Mouse (Mus musculus) myocyte (in vitro differentiated cells): ENCODE data around the gene Kcnj11. TPM values are rescaled to one million over a fixed set of nuclear protein-coding genes. Genes with fewer than 3 reads are reported as not detected.

Experiments
- H3K27me3 ChIP-seq: one replicate; pipeline ENCODE4 v1.6.1; 2011; ENCODE audit not compliant: control insufficient read depth, insufficient read depth, insufficient read length
- H3K36me3 ChIP-seq: one replicate; pipeline ENCODE4 v1.6.1; 2011; ENCODE audit not compliant: control insufficient read depth, insufficient read depth
- H3K4me2 ChIP-seq: one replicate; pipeline ENCODE4 v1.6.1; 2011; ENCODE audit warnings: low read depth, control low read depth
- H3K4me3 ChIP-seq: one replicate; pipeline ENCODE4 v1.5.1; 2011; ENCODE audit warnings: mild to moderate bottlenecking, control low read depth, moderate library complexity
- H3K79me2 ChIP-seq: one replicate; pipeline ENCODE4 v1.6.1; 2011; ENCODE audit not compliant: control insufficient read depth, insufficient read depth
- H3ac ChIP-seq: one replicate; pipeline ENCODE4 v1.6.1; 2011; ENCODE audit not compliant: control insufficient read depth, insufficient read length
- CEBPB ChIP-seq: IDR thresholded peaks from 2 replicates; pipeline ENCODE4 v1.6.1; 2011; ENCODE audit warnings: mild to moderate bottlenecking, moderate library complexity; ENCODE audit not compliant: poor library complexity, insufficient read depth, severe bottlenecking
- E2F4 ChIP-seq: IDR thresholded peaks from one replicate; pipeline ENCODE4 v1.6.1; 2011; ENCODE audit warnings: mild to moderate bottlenecking, control low read depth, moderate library complexity; ENCODE audit not compliant: insufficient read depth
- MAX ChIP-seq: IDR thresholded peaks from one replicate; pipeline ENCODE4 v1.6.1; 2011; ENCODE audit warnings: low read depth, mild to moderate bottlenecking, control low read depth
- MYOD1 ChIP-seq, 3 experiments: IDR thresholded peaks; one replicate each; pipeline ENCODE4 v1.6.1; 2011; ENCODE audit warnings: control low read depth in 2 of 3, low read depth in 2 of 3, mild to moderate bottlenecking in 2 of 3, moderate library complexity in 1 of 3; ENCODE audit not compliant: insufficient read length in 2 of 3, control insufficient read depth in 1 of 3
- MYOG ChIP-seq, 3 experiments: IDR thresholded peaks; one replicate each; pipeline ENCODE4 v1.6.1; 2011; ENCODE audit warnings: control low read depth in 2 of 3, low read depth in 2 of 3, mild to moderate bottlenecking in 2 of 3; ENCODE audit not compliant: insufficient read length in 2 of 3, control insufficient read depth in 1 of 3, insufficient read depth in 1 of 3
- POLR2A ChIP-seq: IDR thresholded peaks from one replicate; pipeline ENCODE4 v1.6.1; 2011; ENCODE audit warnings: low read depth, mild to moderate bottlenecking, control low read depth, moderate library complexity; ENCODE audit not compliant: insufficient read length
- POLR2AphosphoS2 ChIP-seq: IDR thresholded peaks from one replicate; pipeline ENCODE4 v1.6.1; 2011; ENCODE audit warnings: low read depth, control low read depth; ENCODE audit not compliant: insufficient read length
- REST ChIP-seq: IDR thresholded peaks from one replicate; pipeline ENCODE4 v1.6.1; 2011; ENCODE audit warnings: mild to moderate bottlenecking, control low read depth, moderate library complexity; ENCODE audit not compliant: insufficient read depth, insufficient read length
- SRF ChIP-seq: IDR thresholded peaks from one replicate; pipeline ENCODE4 v1.6.1; 2011; ENCODE audit warnings: low read depth; ENCODE audit not compliant: control insufficient read depth, insufficient read length
- TCF12 ChIP-seq: IDR thresholded peaks from one replicate; pipeline ENCODE4 v1.6.1; 2011; ENCODE audit warnings: mild to moderate bottlenecking, control low read depth; ENCODE audit not compliant: poor library complexity, insufficient read depth, severe bottlenecking
- TCF3 ChIP-seq: IDR thresholded peaks from one replicate; pipeline ENCODE4 v1.6.1; 2011; ENCODE audit warnings: low read depth, control low read depth; ENCODE audit not compliant: insufficient read length
- USF1 ChIP-seq: IDR thresholded peaks from one replicate; pipeline ENCODE4 v1.6.1; 2011; ENCODE audit warnings: low read depth, mild to moderate bottlenecking, control low read depth, moderate library complexity
- polyA plus RNA-seq: library from polyadenylated mRNA; unstranded; fragments of >200 nt; fragmentation: generic; extraction: Trizol; gene quantifications from one replicate; pipeline ENCODE4 v1.2.1, GENCODE M21; 2012; ENCODE audit warnings: missing spikeins

Kcnj11 gene
- polyA plus RNA-seq, 1 experiment, result 0.46 TPM

DNA sequence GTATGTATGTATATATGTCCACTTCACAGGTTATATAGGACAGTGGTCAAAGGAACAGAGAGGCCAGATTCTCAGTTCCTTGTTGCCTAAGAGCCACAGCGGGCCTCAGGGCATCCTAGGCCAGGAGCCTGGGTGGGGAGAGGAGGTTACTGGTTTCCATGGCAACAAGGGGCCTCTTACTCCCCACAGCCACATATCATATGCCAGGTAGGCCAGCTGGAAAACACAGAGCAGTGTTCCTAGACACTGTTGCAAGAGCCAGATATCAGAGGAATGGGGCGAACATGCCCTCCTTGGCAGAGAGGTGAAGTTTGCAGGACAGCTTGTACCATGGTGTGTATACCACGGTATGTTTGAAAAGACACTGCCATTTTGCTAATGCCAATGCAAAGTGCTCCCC lies 12.9 kb upstream of the Kcnj11 start:
- Histone ChIP-seq H3K27me3 (peaks cover 70% of the 10 kb centered on the region), H3K4me3 (no peak overlapping the region), H3ac (no peak overlapping the region), H3K79me2 (no peaks in the 10 kb centered on the region), H3K4me2 (no peak overlapping the region), H3K36me3 (no peaks in the 10 kb centered on the region)
- TF ChIP-seq POLR2AphosphoS2, result no peak
- no peak for TF ChIP-seq TCF12
- no peak for TF ChIP-seq USF1
- no peak for TF ChIP-seq MYOD1 (IDR thresholded peaks at IDR 0.05; ENCODE audit: control insufficient read depth in 1 of 3, insufficient read length in 2 of 3, low read depth in 2 of 3)
- no peak for TF ChIP-seq TCF3
- no peak for TF ChIP-seq E2F4
- no peak for TF ChIP-seq REST
- TF ChIP-seq MYOG (IDR thresholded peaks at IDR 0.05; ENCODE audit: control insufficient read depth in 1 of 3, insufficient read depth in 1 of 3, insufficient read length in 2 of 3, low read depth in 2 of 3), result no peak
- no peak for TF ChIP-seq POLR2A

DNA sequence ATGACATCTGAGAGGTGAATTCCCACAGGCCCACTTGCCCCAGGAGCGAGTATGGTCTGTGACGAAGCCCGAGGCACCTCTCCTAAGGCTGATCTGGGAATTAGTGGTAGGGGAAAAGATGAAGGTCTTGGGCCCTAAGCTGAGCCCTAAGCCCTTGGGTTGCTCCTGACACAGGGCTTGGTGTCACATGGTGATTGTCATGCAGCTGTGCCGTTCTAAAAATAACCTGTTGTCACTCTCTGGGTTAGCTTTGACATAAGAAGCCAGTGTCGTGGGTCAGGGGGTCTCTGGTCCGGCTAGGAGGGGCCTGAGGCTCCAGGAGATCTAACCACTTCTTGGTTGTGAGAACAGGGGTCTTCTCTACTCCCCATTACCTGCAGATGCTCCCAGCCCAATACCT lies 11.4 kb upstream of the Kcnj11 start:
- Histone ChIP-seq H3K36me3 (no peaks in the 10 kb centered on the region), H3K27me3 (peaks cover 78% of the 10 kb centered on the region), H3ac (no peak overlapping the region), H3K79me2 (no peaks in the 10 kb centered on the region), H3K4me3 (no peak overlapping the region), H3K4me2 (peak overlapping the region; percentile 36)
- no peak for TF ChIP-seq REST
- no peak for TF ChIP-seq E2F4
- TF ChIP-seq MYOD1 (IDR thresholded peaks at IDR 0.05; ENCODE audit: control insufficient read depth in 1 of 3, insufficient read length in 2 of 3, low read depth in 2 of 3), result peak in 1 of 3 experiments; percentile 55
- TF ChIP-seq MYOG (IDR thresholded peaks at IDR 0.05; ENCODE audit: control insufficient read depth in 1 of 3, insufficient read depth in 1 of 3, insufficient read length in 2 of 3, low read depth in 2 of 3), result peak in 2 of 3 experiments; percentile 28 to 40
- TF ChIP-seq POLR2AphosphoS2, result no peak
- no peak for TF ChIP-seq TCF3
- no peak for TF ChIP-seq CEBPB
- TF ChIP-seq SRF, result no peak
- TF ChIP-seq POLR2A, result no peak
- TF ChIP-seq TCF12, result no peak
- TF ChIP-seq USF1, result peak; percentile 18
- no peak for TF ChIP-seq MAX

DNA sequence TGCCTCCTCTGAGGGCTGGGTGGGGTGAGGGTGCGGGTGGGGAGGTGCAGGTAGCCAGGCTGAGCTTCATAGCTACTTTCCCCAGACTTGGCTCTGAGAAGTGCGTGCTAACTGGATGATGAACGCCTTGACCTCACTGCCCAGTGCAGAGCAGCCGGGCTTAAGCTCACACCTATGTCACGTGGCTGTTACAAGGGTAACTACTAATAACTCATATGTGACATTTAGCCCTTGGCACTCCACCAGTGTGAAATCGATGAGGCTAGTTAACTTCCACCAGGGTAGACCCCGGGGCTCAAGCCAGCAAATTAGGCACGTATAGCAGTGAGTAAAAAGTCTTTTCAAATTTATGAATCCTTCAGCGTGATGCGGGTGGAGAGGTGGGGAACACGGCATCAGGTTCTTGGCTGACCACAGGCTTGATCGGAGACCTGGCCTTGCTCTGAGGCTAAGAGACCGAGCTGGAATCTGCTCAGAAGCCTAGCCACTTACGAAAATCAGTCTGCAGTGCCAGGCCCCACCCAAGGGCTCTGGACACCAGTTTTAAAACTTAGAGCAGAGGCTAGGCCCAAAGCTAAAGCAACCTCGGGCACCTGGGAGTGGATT lies 10.8 kb upstream of the Kcnj11 start:
- Histone ChIP-seq H3K4me2 (peak overlapping the region; percentile 36), H3K4me3 (no peak overlapping the region), H3K27me3 (peaks cover 84% of the 10 kb centered on the region), H3K79me2 (no peaks in the 10 kb centered on the region), H3K36me3 (no peaks in the 10 kb centered on the region), H3ac (no peak overlapping the region)
- TF ChIP-seq POLR2AphosphoS2 (no peak), E2F4 (no peak), CEBPB (no peak), USF1 (peak; percentile 27)

DNA sequence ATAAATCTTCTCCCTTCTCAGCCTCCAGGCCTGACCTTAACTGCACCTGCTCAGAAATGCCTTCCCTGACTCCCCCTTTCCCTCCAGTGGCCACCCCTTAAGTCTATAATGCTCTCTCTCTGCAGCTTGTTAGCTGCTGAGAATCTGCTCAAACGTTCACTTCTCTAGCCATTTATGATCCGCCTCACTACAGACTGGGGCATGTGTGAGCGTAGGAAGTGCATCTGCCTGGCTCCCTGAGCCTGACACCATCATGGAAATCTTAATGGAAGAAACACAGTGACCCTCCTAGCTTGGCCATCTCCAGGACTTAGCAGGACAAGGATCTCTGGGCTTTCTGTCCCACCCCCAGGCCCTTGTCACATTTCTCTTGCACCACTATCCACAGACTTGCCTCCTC lies 9.5 kb upstream of the Kcnj11 start:
- Histone ChIP-seq H3K27me3 (peaks cover 94% of the 10 kb centered on the region), H3K4me2 (no peak overlapping the region), H3K79me2 (no peaks in the 10 kb centered on the region), H3K4me3 (no peak overlapping the region), H3ac (no peak overlapping the region), H3K36me3 (no peaks in the 10 kb centered on the region)
- TF ChIP-seq MAX, result no peak
- no peak for TF ChIP-seq MYOD1 (IDR thresholded peaks at IDR 0.05; ENCODE audit: control insufficient read depth in 1 of 3, insufficient read length in 2 of 3, low read depth in 2 of 3)
- no peak for TF ChIP-seq REST
- no peak for TF ChIP-seq TCF3
- no peak for TF ChIP-seq SRF
- no peak for TF ChIP-seq TCF12
- TF ChIP-seq POLR2A, result no peak
- TF ChIP-seq CEBPB, result no peak
- no peak for TF ChIP-seq MYOG (IDR thresholded peaks at IDR 0.05; ENCODE audit: control insufficient read depth in 1 of 3, insufficient read depth in 1 of 3, insufficient read length in 2 of 3, low read depth in 2 of 3)
- TF ChIP-seq POLR2AphosphoS2, result no peak
- no peak for TF ChIP-seq E2F4
- TF ChIP-seq USF1, result no peak

DNA sequence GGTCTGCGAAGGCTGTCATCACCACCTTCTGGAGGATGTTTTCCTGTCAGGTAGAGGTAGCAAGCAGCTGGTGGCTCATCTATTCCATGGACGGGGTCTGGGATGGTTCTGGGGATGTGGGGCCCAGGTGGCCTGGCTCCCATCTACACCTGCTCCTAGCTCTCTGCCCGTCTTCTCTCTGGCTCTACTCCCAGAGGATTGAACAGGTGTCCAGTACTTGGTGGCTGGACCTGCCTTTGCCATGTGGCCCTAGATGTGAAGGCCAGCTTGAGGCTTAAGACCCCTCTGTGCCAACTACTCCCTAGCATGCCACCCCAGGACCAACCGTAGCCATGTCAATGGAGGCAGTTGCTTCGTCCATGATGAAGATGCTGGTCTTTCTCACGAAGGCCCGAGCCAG lies 4.9 kb upstream of the Kcnj11 start:
- H3ac ChIP-seq, result no peak overlapping the region
- peaks cover 84% of the 10 kb centered on the region for H3K27me3 ChIP-seq
- H3K4me3 ChIP-seq, result no peak overlapping the region
- H3K36me3 ChIP-seq, result no peaks in the 10 kb centered on the region
- no peak for TF ChIP-seq MYOG (IDR thresholded peaks at IDR 0.05; ENCODE audit: control insufficient read depth in 1 of 3, insufficient read depth in 1 of 3, insufficient read length in 2 of 3, low read depth in 2 of 3)
- TF ChIP-seq CEBPB, result no peak
- no peak for TF ChIP-seq POLR2AphosphoS2
- no peak for TF ChIP-seq REST
- no peak for TF ChIP-seq USF1
- no peak for TF ChIP-seq E2F4
- no peaks in the 10 kb centered on the region for H3K79me2 ChIP-seq
- H3K4me2 ChIP-seq, result no peak overlapping the region
